Mouse (Mus musculus): ENCODE results near the gene Itga5. TPM values are rescaled to one million over a fixed set of nuclear protein-coding genes. Genes with fewer than 3 reads are reported as not detected.

The Itga5 gene
- total RNA-seq, 2 experiments from 2014 or later, result 9.5 to 15.2 TPM

GRCm38 (mm10) chr15:103294649-103295048 lies 71.9 kb downstream of the Itga5 start:
- DNase-seq, result no peak

Small RNA genes lying within 50 kb of the gene (microRNA-seq; reads per million reads assigned to microRNA genes)
- gene Mir6963 (ENCODE audit: borderline replicate concordance in 2 of 2), result 0 to 0.26 reads per million in 2 experiments

Other genes with a start within 250 kb of the Itga5 start
- gene Smug1, start 199.7 kb downstream of the Itga5 start, total RNA-seq (2021), result 10 to 100 TPM in 1 of 2 experiments, 1 to 10 TPM in 1; 9.4 to 11.7 TPM
- gene Cbx5, start 126.9 kb downstream of the Itga5 start, total RNA-seq (2021), result 10 to 100 TPM; 29.0 to 29.6 TPM
- gene Hnrnpa1, start 126.3 kb downstream of the Itga5 start, total RNA-seq (2021), result 10 to 100 TPM; 82.8 to 89.0 TPM
- not detected for gene Nfe2, start 108.4 kb downstream of the Itga5 start, total RNA-seq (2021)
- gene Copz1, start 94.0 kb downstream of the Itga5 start, total RNA-seq (2021), result 10 to 100 TPM; 31.4 to 32.3 TPM
- not detected for gene Gpr84, start 56.2 kb downstream of the Itga5 start, total RNA-seq (2021)
- gene Zfp385a, start 26.7 kb downstream of the Itga5 start, total RNA-seq (2021), result 10 to 100 TPM; 17.0 to 77.5 TPM
- gene Gtsf1, start 63.7 kb upstream of the Itga5 start, total RNA-seq (2021), result not detected
- gene Gtsf2, start 81.7 kb upstream of the Itga5 start, total RNA-seq (2021), result not detected
- gene Nckap1l, start 87.0 kb upstream of the Itga5 start, total RNA-seq (2021), result 1 to 10 TPM; 1.2 to 1.3 TPM
- gene Pde1b, start 136.3 kb upstream of the Itga5 start, total RNA-seq (2021), result under 1 TPM; 0.54 to 0.64 TPM
- gene Ppp1r1a, start 171.2 kb upstream of the Itga5 start, total RNA-seq (2021), result 10 to 100 TPM; 85.7 to 90.4 TPM
- not detected for gene Glycam1, start 198.3 kb upstream of the Itga5 start, total RNA-seq (2021)